In the genomic region with DNA sequence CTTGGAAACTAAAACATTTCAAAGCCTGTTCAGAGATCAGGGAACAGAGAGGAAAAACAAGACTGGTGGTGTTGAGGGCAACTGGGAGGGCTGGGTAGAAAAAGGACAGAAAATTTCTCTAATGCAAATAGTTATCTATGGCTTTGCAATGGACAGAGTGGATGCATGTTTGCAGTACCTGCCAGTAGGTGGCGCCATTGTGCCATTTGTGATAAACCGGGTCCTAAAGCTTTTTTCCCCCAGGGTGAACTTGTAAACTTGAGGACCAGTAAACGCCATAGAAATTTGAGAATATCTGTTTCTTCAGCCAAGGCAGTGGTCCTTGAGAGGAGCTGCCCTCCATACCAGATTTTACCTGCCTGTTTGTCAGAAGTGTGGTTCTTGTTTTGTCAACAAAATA, we compare ENCODE assay signal across 9 mouse cellular contexts. TPM values are rescaled to one million over a fixed set of nuclear protein-coding genes. Genes with fewer than 3 reads are reported as not detected.
A peak's percentile ranks its signal among the peaks of the same experiment; 100 is the strongest.
DNase-seq lines count a peak whose midpoint lies in the region; ATAC-seq lines count a peak whose summit lies in the region.
"Had no signal": no experiment of that assay in that cellular context is flagged by ENCODE, and none has a peak within 500 bp of the region (broad histone marks: within the 10 kb centered on the region; RNA-seq: fewer than 3 reads in every experiment).

No protein-coding gene starts in this region.

- peak; percentile 65 for DNase-seq in kidney, adult 9 months
- peak; percentile 89 for DNase-seq in NIH3T3 (ENCODE audit: low read depth)
- DNase-seq in cerebellum, postnatal 14 days = peak; percentile 85 to 90
- DNase-seq in gastrocnemius, postnatal 36 days = peak; percentile 43 to 55
- DNase-seq in left cerebral cortex, postnatal 4 days = peak; percentile 81
- DNase-seq in thymus, postnatal 36 days = peak; percentile 66 to 73

- H3K9me3 ChIP-seq in kidney, embryonic 15.5 days (replicated peaks) = no peaks in the 10 kb centered on the region

- H3K9ac ChIP-seq in kidney, embryonic 15.5 days = no peak overlapping the region

- no peak overlapping the region for H3K27ac ChIP-seq in kidney, embryonic 15.5 days
- H3K27ac ChIP-seq: macrophage had no signal

- no peaks in the 10 kb centered on the region for H3K4me1 ChIP-seq in kidney, embryonic 15.5 days

- H3K36me3 ChIP-seq in kidney, embryonic 15.5 days = no peaks in the 10 kb centered on the region

- no peak overlapping the region for H3K4me3 ChIP-seq in kidney, embryonic 15.5 days (replicated peaks)

- WGBS in kidney, embryonic 15.5 days = 0% methylated on average over 3 of the region's 3 CpGs

- no peak overlapping the region for H3K4me2 ChIP-seq in kidney, embryonic 15.5 days

- no peak for ATAC-seq in kidney, embryonic 15.5 days (replicated peaks; ENCODE audit: low FRiP score)
- ATAC-seq in neutrophil, adult 5-6 weeks (ENCODE audit: extremely low read depth, insufficient number of reproducible peaks, low FRiP score, poor library complexity, severe bottlenecking) = peak; percentile 14; the same call in 1 of the 2 replicates

- H3K27me3 ChIP-seq in kidney, embryonic 15.5 days = 0 out of 2 replicates have a peak, but pooled peaks cover 8% of the 10 kb centered on the region

- intact Hi-C loops in gastrocnemius, postnatal 36 days (cut with DNase I) = no loop called here
- intact Hi-C loops in left cerebral cortex, postnatal 4 days (cut with DNase I) = loop anchor here (5.0 to 10.0 kb wide), 2 partner anchors 69 to 226 kb away; a partner anchor contains a TSS

RNA-seq across cellular contexts. Expression of a gene that starts 10.1 kb away (rescaled TPM):
- polyA plus RNA-seq in kidney, embryonic 15.5 days (2015; fragmentation: Nextera tagmentation; extraction: Ambion mirVana) = 9.5 and 9.9 TPM in 2 replicates
- total RNA-seq in gastrocnemius, postnatal 36 days (2021) = 10 to 100 TPM; 10.7 to 26.5 TPM
- total RNA-seq in left cerebral cortex, postnatal 4 days (2021) = 10 to 100 TPM; 15.5 to 16.6 TPM
- 56.7 and 57.8 TPM in 2 replicates for total RNA-seq in neutrophil, adult 5-6 weeks (2017)

RNA-seq across cellular contexts. Expression of a gene that starts 10.8 kb away (rescaled TPM):
- not detected in 2 replicates for polyA plus RNA-seq in kidney, embryonic 15.5 days (2015; fragmentation: Nextera tagmentation; extraction: Ambion mirVana)
- total RNA-seq in gastrocnemius, postnatal 36 days (2021) = not detected
- under 1 TPM; 0.10 to 0.12 TPM for total RNA-seq in left cerebral cortex, postnatal 4 days (2021)
- total RNA-seq in neutrophil, adult 5-6 weeks (2017) = 0.12 TPM in 1 of 2 replicates, not detected in the other
- polyA plus RNA-seq: macrophage had no signal
